Mouse (Mus musculus) thymus, adult 2 months (tissue): Measurements from ENCODE around the gene Pgm5. TPM values are rescaled to one million over a fixed set of nuclear protein-coding genes. Genes with fewer than 3 reads are reported as not detected.

Experiments
- DNase-seq: peaks from one replicate; pipeline ENCODE4 v3.0.0; 2021
- H3K27ac ChIP-seq: fragments of 200-500 bp; 2 replicates; pipeline ENCODE4 v1.5.1; 2012; ENCODE audit warnings: low read length, control low read depth; ENCODE audit not compliant: control insufficient read depth, insufficient read depth
- H3K27me3 ChIP-seq: fragments of 200-500 bp; 2 replicates; pipeline ENCODE4 v1.6.1; 2012; ENCODE audit warnings: mild to moderate bottlenecking, low read length, moderate library complexity, mixed read lengths; ENCODE audit not compliant: control insufficient read depth, insufficient read depth
- H3K36me3 ChIP-seq: fragments of 200-500 bp; 2 replicates; pipeline ENCODE4 v1.6.1; 2012; ENCODE audit warnings: mild to moderate bottlenecking, low read length, moderate library complexity; ENCODE audit not compliant: control insufficient read depth, insufficient read depth
- H3K4me1 ChIP-seq: fragments of 200-500 bp; replicated peaks from 2 replicates; pipeline ENCODE4 v1.6.1; 2012; ENCODE audit warnings: low read length; ENCODE audit not compliant: control insufficient read depth, insufficient read depth
- H3K4me3 ChIP-seq: fragments of 200-500 bp; 2 replicates; pipeline ENCODE4 v1.5.1; 2012; ENCODE audit warnings: mild to moderate bottlenecking, low read length, control low read depth, moderate library complexity; ENCODE audit not compliant: control insufficient read depth, insufficient read depth
- CTCF ChIP-seq: fragments of 200-500 bp; IDR thresholded peaks from 2 replicates; pipeline ENCODE4 v1.5.1; 2012; ENCODE audit warnings: mild to moderate bottlenecking, control low read depth, low read length, moderate library complexity, borderline replicate concordance; ENCODE audit not compliant: control insufficient read depth, poor library complexity, insufficient read depth; ENCODE audit errors: extremely low read depth
- POLR2A ChIP-seq: fragments of 200-500 bp; IDR thresholded peaks from 2 replicates; pipeline ENCODE4 v1.6.1; 2012; ENCODE audit warnings: mild to moderate bottlenecking, low read length, control low read depth, moderate library complexity; ENCODE audit not compliant: control insufficient read depth, poor library complexity, insufficient read depth; ENCODE audit errors: extremely low read depth
- WGBS: fragments of 180-500 bp; shearing (Covaris S2); methylation state at CpG from one replicate; pipeline ENCODE4 v1.1.7; 2018; 5-methylcytosine and 5-hydroxymethylcytosine counted together
- polyA plus RNA-seq: library from polyadenylated mRNA; depleted of rRNA; stranded (reverse); fragments of >200 nt; gene quantifications from 2 replicates; pipeline ENCODE4 v1.2.3, GENCODE M21; 2012

Pgm5 gene
- polyA plus RNA-seq, 1 experiment: 7.2 TPM

- no peak for TF ChIP-seq POLR2A
- DNase-seq: no peak
Measured at GRCm38 (mm10) chr19:24779996-24780395, 81.7 kb downstream of the Pgm5 start.

GRCm38 (mm10) chr19:24770345-24770744 lies 91.3 kb downstream of the Pgm5 start:
- WGBS: 94% methylated on average over 4 of the region's 4 CpGs
- no peak for DNase-seq
- Histone ChIP-seq H3K27me3 (no peaks in the 10 kb centered on the region), H3K36me3 (no peaks in the 10 kb centered on the region), H3K27ac (no peak overlapping the region), H3K4me3 (no peak overlapping the region), H3K4me1 (no peaks in the 10 kb centered on the region)
- TF ChIP-seq POLR2A (no peak), CTCF (no peak)

More at GRCm38 (mm10) chr19:24779996-24780395, 81.7 kb downstream of the Pgm5 start:
- WGBS: 86% methylated on average over 6 of the region's 6 CpGs
- no peaks in the 10 kb centered on the region for H3K27me3 ChIP-seq
- H3K36me3 ChIP-seq: no peaks in the 10 kb centered on the region
- H3K27ac ChIP-seq: no peak overlapping the region
- H3K4me1 ChIP-seq: no peaks in the 10 kb centered on the region
- H3K4me3 ChIP-seq: no peak overlapping the region

- Histone ChIP-seq H3K27me3 (no peaks in the 10 kb centered on the region), H3K4me3 (no peak overlapping the region), H3K4me1 (no peaks in the 10 kb centered on the region), H3K36me3 (no peaks in the 10 kb centered on the region), H3K27ac (no peak overlapping the region)
- no peak for DNase-seq
- TF ChIP-seq CTCF (no peak), POLR2A (no peak)
- WGBS: 81% methylated on average over 6 of the region's 6 CpGs
Measured at GRCm38 (mm10) chr19:24767401-24767800, 94.3 kb downstream of the Pgm5 start.

GRCm38 (mm10) chr19:24762473-24763149 lies 99.0 kb downstream of the Pgm5 start:
- Histone ChIP-seq H3K4me3 (no peak overlapping the region), H3K27ac (no peak overlapping the region), H3K27me3 (no peaks in the 10 kb centered on the region), H3K36me3 (no peaks in the 10 kb centered on the region), H3K4me1 (no peaks in the 10 kb centered on the region)
- no peak for DNase-seq
- WGBS: 85% methylated on average over 12 of the region's 12 CpGs
- TF ChIP-seq POLR2A: no peak
- TF ChIP-seq CTCF: no peak

- Histone ChIP-seq H3K27ac (no peak overlapping the region), H3K4me3 (no peak overlapping the region), H3K27me3 (no peaks in the 10 kb centered on the region), H3K4me1 (no peaks in the 10 kb centered on the region), H3K36me3 (no peaks in the 10 kb centered on the region)
- no peak for DNase-seq
- WGBS: 89% methylated on average over 4 of the region's 4 CpGs
- TF ChIP-seq CTCF: no peak
Measured at GRCm38 (mm10) chr19:24756627-24757026, 105.0 kb downstream of the Pgm5 start.

GRCm38 (mm10) chr19:24754440-24754785 lies 107.2 kb downstream of the Pgm5 start:
- H3K27me3 ChIP-seq: no peaks in the 10 kb centered on the region
- no peak for TF ChIP-seq CTCF
- TF ChIP-seq POLR2A: no peak
- no peaks in the 10 kb centered on the region for H3K4me1 ChIP-seq
- no peak overlapping the region for H3K4me3 ChIP-seq
- 76% methylated on average over 3 of the region's 3 CpGs for WGBS
- H3K27ac ChIP-seq: no peak overlapping the region
- DNase-seq: no peak
- H3K36me3 ChIP-seq: no peaks in the 10 kb centered on the region
